Mouse (Mus musculus) cerebellum, adult 11-12 months (tissue): ENCODE results near the gene Kctd11.
"Not testable (repeated sequence)": the region's sequence is repeated elsewhere in the genome, so short reads cannot be mapped to it uniquely, and the experiment has no call there.

ENCODE experiments used
- DNase-seq: peaks from one replicate; pipeline ENCODE4 v3.0.0; 2022

Gene Kctd11

DNA sequence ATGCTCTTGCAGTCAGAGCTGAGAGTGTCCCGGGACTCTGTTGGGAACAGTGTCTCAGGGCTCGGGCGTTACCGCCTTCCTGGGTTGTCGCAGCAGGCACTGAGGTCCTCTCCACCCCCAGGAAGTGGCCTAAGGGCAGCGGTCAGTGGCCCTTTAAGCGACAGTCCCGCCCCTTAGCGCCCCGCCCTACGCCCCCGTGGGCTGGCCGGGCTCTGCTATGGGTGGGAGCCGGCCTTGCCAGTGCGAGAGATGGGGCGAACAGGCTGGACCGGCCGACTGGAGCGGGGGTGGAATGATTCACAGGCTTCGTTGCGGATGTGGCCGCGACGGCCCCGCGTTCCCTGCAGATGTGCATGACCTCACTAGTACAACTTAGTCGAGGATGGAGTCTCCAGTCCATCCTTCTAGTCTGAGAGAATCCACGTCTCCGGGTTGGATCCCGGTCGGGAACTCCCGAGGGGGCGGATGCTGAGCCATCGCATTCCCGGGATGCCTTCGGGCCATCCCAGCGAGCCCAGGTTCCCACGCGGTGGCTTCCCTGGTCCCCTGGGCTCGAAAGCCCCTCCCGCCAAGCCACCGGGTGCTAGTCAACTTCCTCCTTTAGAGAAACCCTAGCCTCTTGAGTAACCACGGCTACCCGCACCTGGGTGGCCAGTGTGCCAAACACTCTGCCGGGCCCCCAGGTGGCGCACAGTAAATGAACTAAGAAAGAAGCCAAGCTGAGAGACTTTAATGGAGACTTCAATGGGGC, at the start of gene Kctd11:
Gene Kctd11, minus strand, starts transcription at position 554 of the 751 bp plus-strand sequence.
- DNase-seq = peak; percentile 77

DNA sequence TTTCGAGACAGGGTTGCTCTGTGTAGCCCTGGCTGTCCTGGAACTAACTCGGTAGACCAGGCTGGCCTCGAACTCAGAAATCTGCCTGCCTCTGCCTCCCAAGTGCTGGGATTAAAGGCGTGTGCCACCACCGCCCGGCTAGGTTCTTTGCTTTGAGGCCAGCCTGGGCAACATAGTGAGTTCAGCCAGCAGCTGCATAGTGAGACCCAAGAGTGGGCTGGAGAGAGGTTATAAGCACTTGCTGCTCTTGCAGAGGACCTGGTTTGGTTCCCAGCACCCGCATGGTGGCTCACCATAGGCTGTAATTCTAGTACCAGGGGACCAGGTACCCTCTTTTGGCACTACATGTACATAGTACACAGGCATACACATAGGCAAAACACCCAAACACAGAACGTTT, 49.0 kb upstream of the Kctd11 start:
- DNase-seq = not testable (repeated sequence)

DNA sequence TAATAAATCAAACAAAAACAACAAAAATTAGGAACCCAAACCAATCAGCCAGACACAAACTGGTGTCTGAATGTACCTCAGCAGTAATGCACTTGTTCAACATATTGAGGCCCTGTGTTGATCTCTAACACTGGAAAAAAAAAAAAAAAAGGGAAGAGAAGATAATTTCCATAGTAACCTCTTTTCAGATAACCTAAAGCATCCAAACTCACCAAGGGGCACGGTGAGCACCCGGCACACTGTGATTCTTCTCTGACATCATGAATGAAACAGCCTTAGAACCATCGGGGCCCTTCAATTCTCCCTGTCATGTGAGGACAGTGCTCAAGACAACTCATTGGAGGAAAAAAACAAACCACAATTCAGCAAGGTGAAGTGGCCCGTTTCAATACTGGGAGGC, 48.5 kb upstream of the Kctd11 start:
- no peak for DNase-seq

DNA sequence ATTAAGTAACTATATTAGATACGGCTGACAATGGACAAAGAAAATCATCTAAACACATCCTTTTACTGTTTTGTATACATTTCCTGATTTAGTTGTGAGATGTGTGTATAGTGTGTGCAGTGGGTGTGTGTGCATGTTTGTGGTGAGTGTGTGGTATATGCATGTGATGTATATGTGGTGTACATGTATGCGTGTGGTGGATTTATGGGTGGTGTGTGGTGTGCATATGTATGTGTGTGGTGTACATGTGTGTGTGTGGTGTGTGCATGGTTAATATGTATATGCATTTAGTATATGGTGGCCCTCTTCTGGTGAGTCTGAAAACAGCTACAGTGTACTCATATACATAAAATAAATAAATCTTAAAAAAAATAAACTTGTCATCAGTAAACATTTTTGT, 46.3 kb upstream of the Kctd11 start:
- DNase-seq = no peak

DNA sequence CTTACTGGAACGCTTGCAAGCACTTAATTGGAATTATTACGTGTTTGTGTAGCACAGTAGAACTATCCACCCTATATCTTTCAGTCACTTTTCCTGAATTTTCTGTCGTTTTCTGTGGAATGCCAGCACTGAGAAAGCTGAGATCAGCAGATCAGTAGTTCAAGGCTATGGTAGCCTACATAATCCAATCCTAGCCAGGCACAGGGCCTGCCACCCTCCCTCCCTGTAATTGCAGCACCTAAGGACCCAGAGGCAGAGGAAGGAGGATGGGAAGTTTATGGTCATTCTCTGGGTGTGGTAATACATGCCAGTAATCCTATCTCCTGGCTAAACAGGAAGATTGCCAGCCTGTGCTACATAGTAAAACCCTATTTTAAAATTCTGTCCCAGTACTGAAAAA, 41.6 kb upstream of the Kctd11 start:
- no peak for DNase-seq

DNA sequence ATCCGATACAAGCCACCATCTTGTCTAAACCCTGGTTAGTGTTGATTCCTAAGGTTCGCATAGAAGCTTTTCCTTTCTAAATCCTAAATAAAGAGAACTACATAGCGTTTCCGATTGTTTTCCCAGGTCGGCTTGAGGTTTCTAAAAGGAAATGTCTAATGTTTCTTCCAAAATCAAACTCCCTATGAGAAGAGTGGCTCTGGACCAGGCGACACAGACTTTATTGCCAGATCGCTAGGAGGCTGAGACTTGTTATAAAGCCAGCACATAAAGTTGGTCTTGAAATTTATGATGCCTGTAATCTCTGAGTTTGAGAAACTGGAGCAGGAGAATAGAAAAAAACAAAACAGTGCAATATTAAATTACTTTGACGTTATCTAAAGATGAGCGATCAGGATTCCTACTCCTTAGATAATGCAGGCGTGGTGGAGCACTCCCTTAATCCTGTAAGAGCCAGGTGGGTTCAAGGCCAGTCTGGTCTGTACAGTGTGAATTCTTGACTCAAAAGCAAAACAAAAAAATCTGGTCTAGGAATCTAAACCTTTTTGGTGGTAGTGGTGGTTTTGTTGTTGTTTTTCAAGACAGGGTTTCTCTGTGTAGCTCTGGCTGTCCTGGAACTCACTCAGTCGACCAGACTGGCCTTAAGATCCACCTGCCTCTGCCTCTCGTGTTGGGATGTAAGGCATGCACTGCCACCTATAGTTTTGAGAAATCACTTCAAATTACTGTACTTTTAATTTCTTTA, 41.0 kb upstream of the Kctd11 start:
- DNase-seq = no peak

DNA sequence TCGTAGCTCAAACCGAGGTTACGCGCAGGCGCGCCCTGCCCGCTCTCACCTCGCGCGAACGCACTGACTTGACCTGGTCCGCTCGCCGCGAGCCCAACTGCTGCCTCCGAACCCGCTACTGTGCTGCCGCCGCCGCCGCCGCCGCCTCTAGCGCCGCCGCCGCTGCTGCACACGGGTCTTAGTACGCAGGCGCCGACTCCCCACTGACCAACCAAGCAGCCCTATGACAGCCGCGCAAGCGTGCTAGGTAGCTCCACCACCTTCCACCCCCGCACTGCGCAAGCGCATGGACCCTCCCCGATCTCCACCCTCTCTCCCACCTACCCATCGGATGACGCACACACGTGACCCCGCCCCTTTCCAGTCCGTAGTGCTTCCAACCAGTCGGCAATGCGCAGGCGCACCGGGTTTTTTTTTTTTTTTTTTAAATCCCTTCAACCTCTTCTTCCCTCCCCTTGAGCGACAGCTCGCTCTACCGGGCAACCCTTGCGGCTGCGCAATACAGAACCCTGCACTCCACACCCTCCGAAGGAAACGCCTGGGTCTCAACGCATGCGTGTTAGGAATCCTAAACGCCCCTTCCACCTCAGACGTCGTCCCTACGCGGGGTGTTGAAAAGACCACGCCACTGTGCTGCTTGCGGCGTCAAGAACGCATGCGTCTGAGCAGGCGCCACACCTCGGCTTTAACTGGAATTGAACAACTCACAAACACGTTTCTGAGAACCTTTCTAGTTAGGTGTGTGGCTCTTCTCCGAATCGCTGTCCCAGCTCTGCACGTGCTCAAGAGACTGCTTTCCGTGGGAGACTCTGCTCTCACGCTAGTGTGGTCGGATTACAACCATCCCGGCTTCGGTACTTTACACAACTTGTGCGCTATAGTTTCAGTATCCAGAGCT, 40.2 kb upstream of the Kctd11 start, which contains the start of gene Eif5a:
Gene Eif5a, minus strand, starts transcription at position 845 of the 898 bp plus-strand sequence.
- DNase-seq = peak; percentile 100

DNA sequence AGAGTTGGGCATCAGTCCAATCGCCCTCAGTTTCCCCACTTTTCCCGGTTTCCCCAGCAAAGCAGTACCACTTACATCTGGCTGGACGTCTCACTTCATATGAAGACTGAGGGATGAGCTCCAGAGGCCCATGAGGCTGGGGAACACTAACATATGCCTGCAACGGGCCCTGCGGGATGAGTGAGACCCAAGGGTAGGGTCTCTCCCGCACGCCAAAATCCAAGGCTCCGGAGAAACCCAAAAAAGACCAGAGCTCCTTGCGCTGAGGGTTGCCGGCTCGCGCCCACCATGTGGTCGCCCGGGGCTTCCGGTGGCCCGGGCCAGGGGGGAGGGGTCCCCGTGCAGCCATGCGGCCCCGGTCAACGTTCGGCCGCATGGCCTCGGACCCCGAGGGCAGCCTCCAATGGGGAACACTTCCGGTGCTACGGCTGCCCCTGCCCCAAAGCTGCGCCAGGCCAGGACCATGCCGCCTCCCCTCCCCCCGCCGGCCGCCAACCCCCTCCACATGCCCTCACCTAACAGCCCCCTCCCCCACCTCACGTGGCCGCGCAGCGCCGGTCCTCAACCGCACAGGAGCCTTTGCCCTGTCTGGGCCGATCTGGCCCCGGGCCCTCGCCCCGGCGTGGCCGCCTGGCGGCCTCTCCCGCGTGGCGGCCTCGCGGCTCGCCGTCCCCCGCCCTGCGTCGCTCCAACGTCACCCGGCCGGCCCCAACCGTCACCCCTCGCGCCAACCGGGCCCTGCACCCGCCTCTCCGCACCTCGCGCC, 39.2 kb upstream of the Kctd11 start:
- DNase-seq = peak; percentile 77

DNA sequence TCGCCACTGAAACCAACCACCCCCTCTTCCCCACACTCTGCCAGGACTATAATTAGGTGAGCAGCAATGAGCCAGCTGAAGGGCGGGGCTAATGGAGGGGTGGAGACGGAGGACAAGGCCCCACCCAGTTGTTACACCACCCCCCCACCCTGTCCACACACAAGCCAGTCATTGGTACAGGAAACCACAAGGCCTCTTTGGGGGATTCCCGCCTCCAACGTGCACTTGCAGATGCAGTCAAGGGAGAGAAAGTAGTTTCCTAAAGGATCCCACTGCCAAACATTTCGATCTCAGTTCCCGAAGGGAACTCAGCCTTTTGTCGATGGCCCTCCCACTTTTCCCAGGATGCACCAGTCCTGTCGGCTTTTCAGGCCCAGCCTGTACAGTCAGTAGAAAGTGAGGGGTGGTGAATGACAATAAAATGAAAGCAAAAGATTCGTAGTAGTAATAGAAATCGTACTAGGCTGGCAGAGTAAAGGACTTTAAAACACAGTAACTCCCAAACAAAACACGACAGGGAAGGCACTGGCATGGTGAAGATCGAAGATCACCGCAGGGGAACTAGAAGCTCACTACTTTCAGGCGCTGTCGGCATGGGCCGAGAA, 38.6 kb upstream of the Kctd11 start:
- peak; percentile 67 for DNase-seq

DNA sequence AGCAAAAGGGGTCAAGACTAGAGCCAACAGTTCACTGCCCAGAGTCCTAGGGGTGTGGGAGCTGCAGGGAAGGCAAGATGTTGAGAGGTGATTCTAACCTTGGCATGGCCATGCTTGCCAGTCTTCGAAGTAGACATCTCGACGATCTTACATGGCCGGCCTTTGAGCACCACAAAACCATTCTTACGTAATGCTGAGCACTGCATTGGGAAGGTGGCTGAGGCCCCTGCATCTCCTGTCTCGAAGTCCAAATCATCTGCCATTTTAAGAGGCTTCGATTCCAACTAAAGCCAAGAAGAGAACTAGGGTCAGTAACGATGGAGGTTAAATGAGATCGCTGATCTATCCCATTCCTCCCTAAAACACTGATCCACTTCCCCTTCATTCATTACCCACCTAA, 37.8 kb upstream of the Kctd11 start:
- DNase-seq = no peak

DNA sequence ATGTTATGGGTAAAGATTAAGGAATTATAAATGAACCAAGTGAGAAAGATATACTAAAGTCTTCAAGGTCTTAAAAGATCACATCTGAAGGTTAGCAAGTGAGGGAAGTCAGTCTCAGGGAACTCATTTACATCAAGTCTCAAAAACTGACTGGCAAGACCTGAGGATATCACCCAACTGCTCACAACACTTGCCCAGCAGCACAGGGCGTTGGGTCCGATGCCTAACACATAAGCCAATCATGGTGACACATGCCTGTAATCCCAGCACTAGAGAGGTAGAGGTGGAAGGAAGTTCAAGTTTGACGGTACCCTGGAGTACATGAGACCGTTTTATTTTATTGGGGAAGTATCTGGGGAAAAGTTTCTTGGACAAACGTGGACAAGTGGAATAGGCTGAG, 36.9 kb upstream of the Kctd11 start:
- no peak for DNase-seq

DNA sequence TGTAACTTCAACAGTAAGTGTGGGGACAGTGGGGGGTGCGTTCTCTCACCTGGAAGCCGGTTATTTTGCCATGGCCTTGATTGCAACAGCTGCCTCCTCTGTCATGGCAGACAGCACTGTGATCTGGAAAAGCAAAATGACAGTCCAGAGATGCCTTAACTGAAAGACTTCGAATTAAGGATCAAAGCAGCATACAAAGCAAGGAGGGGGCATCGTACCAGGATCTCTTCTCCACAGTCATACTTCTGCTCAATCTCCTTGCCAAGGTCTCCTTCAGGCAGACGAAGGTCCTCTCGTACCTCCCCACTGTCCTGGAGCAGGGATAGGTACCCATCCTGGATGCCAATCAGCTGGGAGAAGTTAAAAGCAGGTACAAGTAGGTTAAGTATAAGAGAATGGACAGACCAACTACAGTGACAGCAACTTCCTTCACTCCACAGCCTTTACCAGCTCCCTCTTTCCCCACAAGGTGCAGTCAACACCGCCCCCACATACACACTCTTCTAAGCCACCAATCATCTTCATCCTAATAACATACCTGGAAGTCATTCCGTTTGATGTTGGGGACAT, 36.3 kb upstream of the Kctd11 start:
- DNase-seq = no peak

DNA sequence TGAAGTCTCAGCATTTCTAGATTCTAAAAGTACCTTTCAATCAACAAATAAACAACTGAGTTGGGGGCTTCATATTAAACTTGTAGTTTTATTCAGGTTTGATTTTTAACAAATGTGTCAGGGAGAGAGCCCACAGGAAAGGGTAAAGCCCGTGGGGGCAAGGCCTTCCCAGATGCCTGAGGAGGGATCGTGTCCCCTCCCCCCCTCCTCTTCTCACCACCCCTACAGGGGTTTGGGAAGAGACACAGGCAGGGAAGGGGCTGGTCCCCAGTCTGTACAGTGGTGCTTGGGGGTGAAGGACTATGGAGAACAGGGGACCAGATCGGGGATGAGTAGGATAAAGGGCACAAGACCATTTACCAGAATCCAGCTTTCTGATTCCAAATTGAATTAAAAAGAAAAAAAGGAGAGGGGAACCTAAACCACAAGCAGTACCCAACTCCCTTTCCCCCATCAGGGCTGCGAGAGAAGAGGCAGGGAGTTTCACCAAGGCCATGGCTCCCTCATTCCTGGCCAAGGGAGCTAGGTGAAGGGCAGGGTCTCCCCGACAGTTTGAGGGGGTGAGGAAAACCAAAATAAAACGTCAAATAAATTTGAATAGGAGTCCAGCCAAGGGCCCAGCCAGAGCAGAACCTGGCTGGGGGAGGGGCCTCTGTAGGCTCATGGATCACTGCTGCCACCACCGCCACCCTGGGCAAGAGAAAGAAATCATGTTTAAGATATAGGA, 35.6 kb upstream of the Kctd11 start:
- DNase-seq = not testable (repeated sequence)

DNA sequence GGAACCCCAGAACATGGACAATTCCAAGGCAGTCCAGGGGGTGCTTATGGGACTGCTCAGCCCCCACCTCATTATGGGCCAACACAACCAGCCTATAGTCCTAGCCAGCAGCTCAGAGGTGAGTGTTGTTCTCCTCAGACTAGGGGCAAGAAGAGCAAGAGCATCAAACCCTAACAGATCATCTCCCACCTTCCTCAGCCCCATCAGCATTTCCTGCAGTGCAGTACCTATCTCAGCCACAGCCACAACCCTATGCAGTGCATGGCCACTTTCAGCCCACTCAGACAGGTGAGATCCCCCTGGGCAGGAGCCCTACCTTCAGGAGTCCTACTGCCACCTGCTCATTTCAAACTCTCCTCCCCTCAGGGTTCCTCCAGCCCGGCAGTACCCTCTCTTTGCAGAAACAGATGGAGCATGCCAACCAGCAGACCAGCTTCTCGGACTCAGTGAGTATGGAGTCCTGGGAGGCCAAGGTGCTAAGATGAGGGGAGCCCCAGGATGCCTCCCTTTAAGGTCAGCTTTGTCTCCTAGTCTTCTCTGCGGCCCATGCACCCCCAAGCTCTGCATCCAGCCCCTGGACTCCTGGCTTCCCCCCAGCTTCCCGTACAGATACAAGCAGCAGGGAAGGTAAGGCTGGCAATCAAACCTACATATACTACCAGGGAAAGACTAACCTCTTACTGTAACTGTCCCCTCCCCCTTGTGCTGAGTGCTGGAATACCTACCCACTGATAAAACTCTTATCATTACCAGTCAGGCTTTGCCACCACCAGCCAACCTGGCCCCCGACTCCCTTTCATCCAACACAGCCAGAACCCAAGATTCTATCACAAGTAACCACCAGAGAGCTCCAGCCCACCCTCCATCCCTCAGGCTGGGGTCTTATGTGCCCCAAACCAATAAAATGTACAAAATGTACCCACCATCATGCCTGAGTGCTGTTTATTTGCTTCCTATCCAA, 34.7 kb upstream of the Kctd11 start:
- DNase-seq = no peak

DNA sequence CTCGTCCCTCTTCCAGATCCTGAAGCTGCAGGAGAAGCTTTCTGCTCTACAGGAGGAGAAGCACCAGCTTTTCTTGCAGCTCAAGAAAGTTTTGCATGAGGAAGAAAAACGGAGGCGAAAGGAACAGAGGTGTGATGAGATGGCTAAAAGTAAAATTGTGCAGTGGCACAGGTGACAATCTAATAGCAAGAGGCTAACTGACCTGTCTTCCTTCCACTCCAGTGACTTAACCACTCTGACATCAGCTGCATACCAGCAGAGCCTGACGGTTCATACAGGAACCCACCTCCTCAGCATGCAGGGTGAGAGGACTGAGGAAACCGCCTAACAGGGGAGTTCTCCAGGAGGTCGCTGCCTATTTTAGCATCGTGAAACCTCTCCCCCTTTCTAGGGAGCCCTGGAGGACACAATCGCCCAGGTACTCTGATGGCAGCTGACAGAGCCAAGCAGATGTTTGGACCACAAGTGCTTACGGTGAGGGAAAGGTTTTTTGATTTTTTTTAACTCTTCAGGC, 33.8 kb upstream of the Kctd11 start:
- DNase-seq = no peak

DNA sequence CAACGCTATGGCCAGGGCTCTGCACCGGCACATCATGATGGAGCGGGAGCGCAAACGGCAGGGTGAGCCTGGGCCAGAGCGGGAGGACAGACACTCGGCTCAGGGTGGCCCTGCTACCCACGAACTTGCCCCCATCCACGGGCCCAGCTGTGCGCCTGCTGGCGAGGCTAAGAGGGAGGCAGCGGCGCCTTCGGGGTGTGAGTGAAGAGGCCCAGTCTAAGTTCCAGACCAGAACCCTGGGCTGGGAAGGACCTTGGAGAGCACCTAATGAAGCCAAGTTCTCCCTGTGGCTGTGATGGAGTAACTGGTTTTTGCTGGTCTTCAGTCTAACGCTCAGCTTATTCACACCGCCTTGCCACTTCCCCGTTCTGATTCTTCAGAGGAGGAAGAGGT, 33.2 kb upstream of the Kctd11 start:
- DNase-seq = no peak

DNA sequence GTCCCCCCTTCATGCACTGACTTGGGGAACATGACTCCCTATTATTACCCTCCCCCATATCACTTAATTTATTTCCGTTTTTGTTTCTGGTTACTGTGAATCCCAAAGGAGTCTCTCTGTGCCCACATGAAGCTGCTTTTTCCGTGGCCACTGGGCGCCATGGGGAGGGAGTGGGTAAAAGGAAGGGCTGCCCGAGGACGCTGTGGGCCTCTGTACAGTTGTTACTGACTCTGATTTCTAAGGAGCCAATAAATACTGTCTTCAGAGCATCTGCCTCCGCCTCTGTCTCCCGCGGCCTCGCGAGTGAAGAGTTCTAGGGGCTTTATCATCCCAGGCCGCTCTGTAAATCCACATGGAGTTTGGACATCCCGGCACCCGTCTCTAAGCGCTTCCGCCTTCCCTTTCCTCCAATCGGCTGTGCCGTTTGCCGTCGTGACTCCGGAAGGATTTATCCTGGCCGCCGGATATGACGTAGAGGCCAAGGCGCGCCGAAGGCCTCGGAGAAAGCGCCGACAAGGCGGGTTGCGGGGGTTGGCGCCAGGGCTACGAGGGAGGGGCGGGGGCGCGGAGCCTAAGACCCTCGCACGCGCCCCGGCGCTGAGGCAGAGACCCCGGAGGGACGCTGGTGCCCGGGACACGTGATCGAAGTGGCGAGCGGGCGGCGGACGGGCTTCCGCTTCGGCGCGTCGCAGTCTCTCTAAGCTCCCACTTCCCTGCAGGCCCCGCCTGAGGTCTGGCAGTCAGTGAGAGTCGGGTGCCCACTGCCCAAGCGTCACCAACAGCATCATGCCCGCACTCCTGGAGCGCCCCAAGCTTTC, 32.6 kb upstream of the Kctd11 start, which contains the start of gene Gps2:
Gene Gps2, plus strand, starts transcription at position 335 of the 818 bp plus-strand sequence.
- DNase-seq = peak; percentile 93

DNA sequence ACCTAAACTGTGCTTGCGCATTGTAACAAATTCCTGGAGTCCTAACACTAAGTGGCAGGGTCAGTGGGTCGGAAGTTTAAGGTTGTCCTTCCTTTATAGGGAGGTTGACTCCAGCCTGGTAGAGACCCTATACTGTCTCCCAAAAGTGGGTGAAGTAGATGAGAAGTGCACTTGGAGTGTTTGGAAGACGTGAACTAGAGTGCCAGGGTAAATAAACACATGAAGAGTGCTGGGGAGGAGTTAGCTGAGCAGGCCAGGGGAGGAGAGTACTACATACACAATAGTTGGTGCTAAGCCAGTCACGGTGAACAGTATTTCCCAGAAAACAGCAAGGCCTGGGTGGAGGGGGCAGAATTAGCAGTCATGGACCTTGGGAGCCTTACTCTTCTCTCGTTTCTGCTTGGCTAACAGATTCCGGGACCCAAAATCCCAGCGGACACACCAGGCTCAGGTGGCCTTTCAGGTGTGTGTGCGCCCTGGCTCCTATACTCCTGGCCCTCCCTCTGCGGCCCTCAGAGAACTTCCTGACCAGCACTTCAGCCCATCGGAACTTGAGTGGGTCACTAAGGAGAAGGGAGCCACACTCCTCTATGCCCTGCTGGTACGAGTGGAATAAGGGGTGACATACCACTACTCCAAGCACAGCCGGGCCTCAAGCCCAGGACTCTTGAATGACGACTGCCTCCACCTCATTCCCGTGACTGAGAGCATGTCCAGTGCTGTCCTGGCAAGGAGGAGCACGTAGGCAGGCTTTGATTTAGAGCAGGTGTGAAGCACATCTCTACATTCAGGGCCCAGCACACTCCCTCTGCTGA, 31.7 kb upstream of the Kctd11 start:
- no peak for DNase-seq
